Mouse (Mus musculus) brain, embryonic 14.5 days (tissue): Measurements from ENCODE around the gene Atxn7l2.

Source experiments
- CTCF ChIP-seq: fragments of 200-500 bp; IDR thresholded peaks from 2 replicates; pipeline ENCODE4 v1.5.1; 2012; ENCODE audit warnings: inconsistent platforms, mild to moderate bottlenecking, moderate library complexity, borderline replicate concordance; ENCODE audit not compliant: insufficient read depth, insufficient read length; ENCODE audit errors: extremely low read depth
- POLR2A ChIP-seq: fragments of 200-500 bp; IDR thresholded peaks from 2 replicates; pipeline ENCODE4 v1.6.1; 2012; ENCODE audit warnings: mild to moderate bottlenecking, inconsistent platforms, borderline replicate concordance; ENCODE audit not compliant: poor library complexity, insufficient read depth, insufficient read length, severe bottlenecking; ENCODE audit errors: extremely low read depth

GRCm38 (mm10) chr3:108202506-108202905, 8.2 kb downstream of the Atxn7l2 start:
- no peak for TF ChIP-seq CTCF
- no peak for TF ChIP-seq POLR2A
